Mouse (Mus musculus) embryonic fibroblast, embryonic 13.5 days (primary cell): ENCODE measurements at regions not wholly inside any gene's neighbourhood (a gene's known extent, or its start where the extent isn't known, plus 50 kb on each side); places are given as distances from the start of the nearest gene placed in this dataset.

ENCODE experiments used
- H3K27ac ChIP-seq: 2 replicates; pipeline ENCODE4 v1.5.1; 2012; ENCODE audit warnings: low read length, control low read depth, inconsistent platforms; ENCODE audit not compliant: insufficient read depth
- H3K4me1 ChIP-seq: 2 replicates; pipeline ENCODE4 v1.6.1; 2011; ENCODE audit warnings: low read length; ENCODE audit not compliant: control insufficient read depth, insufficient read depth
- H3K4me3 ChIP-seq: 2 replicates; pipeline ENCODE4 v1.5.1; 2011; ENCODE audit warnings: mild to moderate bottlenecking, control low read depth, low read length; ENCODE audit not compliant: insufficient read depth
- CTCF ChIP-seq: IDR thresholded peaks from 2 replicates; pipeline ENCODE4 v1.5.1; 2011; ENCODE audit warnings: mild to moderate bottlenecking, control low read depth, low read length, moderate library complexity, borderline replicate concordance; ENCODE audit not compliant: insufficient read depth
- POLR2A ChIP-seq: IDR thresholded peaks from 2 replicates; pipeline ENCODE4 v1.6.1; 2011; ENCODE audit warnings: low read depth, mild to moderate bottlenecking, control low read depth, low read length, moderate library complexity

- TF ChIP-seq POLR2A: no peak
- peak; percentile 61; the same call in 1 of the 2 replicates for TF ChIP-seq CTCF
- no peak overlapping the region for H3K27ac ChIP-seq
- no peaks in the 10 kb centered on the region for H3K4me1 ChIP-seq
- no peak overlapping the region for H3K4me3 ChIP-seq
These were observed 475.1 kb downstream of the Otol1 start for GRCm38 (mm10) chr3:70482521-70482920.

- no peak overlapping the region for H3K4me3 ChIP-seq
- H3K27ac ChIP-seq: no peak overlapping the region
- TF ChIP-seq CTCF (no peak), POLR2A (no peak)
- H3K4me1 ChIP-seq: no peaks in the 10 kb centered on the region
These were observed 475.8 kb downstream of the Otol1 start for GRCm38 (mm10) chr3:70483066-70483743.

GRCm38 (mm10) chr3:70496431-70496830 is 489.0 kb downstream of the Otol1 start:
- no peak overlapping the region for H3K4me3 ChIP-seq
- H3K4me1 ChIP-seq: no peaks in the 10 kb centered on the region
- no peak for TF ChIP-seq POLR2A
- no peak for TF ChIP-seq CTCF
- no peak overlapping the region for H3K27ac ChIP-seq

GRCm38 (mm10) chr3:70500245-70500858 is 492.9 kb downstream of the Otol1 start:
- no peak overlapping the region for H3K4me3 ChIP-seq
- no peak for TF ChIP-seq POLR2A
- TF ChIP-seq CTCF: no peak
- no peaks in the 10 kb centered on the region for H3K4me1 ChIP-seq
- H3K27ac ChIP-seq: no peak overlapping the region

GRCm38 (mm10) chr3:70500991-70501961 is 493.9 kb downstream of the Otol1 start:
- Histone ChIP-seq H3K4me3 (no peak overlapping the region), H3K27ac (no peak overlapping the region), H3K4me1 (no peaks in the 10 kb centered on the region)
- TF ChIP-seq CTCF: no peak

DNA sequence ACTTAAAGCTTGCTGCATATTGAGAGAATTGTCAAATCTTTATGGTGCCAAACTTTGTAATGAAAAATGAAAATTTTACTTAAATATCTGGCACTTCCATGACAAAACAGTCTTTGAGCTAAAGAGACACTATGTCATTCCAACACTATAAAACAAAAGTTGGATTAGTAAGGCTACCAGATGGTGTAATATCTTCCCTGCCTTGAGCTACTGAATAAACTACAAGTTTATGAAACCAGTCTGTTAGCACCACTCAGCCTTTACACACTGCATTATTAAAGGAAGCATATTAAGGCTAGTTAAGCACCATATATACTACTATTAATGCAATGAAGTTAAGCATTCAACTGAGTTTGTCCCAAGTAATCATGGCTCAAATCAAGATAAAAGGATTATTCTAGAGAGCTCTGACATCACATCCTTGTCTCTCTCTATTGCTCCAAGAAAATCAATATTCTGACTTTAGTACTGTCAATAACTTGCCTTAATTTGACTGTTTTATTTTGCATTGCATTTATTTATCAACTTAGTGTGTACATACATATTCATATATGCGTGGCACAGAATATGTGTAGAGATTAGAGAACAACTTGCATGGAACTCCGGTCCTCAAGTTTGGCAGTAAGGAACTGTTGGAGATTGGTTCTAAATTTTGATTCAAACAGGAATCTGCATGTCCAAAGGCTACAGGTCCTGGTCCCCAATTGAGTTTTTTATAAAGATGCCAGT is 526.3 kb downstream of the Otol1 start:
- no peak overlapping the region for H3K4me3 ChIP-seq
- peaks cover 6% of the 10 kb centered on the region; the same call in 1 of the 2 replicates for H3K4me1 ChIP-seq
- TF ChIP-seq POLR2A (no peak), CTCF (no peak)
- no peak overlapping the region for H3K27ac ChIP-seq

- H3K27ac ChIP-seq: no peak overlapping the region
- H3K4me3 ChIP-seq: no peak overlapping the region
- H3K4me1 ChIP-seq: peaks cover 6% of the 10 kb centered on the region; the same call in 1 of the 2 replicates
- TF ChIP-seq CTCF (no peak), POLR2A (no peak)
These were observed 527.7 kb downstream of the Otol1 start for GRCm38 (mm10) chr3:70535084-70535483.

DNA sequence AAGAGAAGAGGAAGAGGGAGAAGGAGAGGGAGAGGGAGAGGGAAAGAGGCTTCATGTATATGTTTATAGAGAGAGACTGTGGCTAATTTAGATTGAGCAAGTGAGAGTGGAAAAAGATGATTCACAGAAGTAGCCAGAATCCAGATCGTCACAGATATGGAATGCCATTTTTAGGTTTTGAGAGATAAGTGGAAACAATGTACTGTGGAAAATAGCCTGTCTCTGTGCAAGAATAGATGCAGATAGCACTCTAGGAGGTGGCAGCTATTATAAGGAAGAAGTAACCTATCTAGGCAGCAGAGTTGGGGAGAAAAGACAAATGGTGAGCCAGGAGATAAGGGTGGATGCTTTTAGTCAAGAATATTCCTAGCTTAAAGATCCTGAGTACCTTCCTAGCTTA is 536.5 kb downstream of the Otol1 start:
- H3K4me1 ChIP-seq: no peaks in the 10 kb centered on the region; the same call in 1 of the 2 replicates
- no peak overlapping the region for H3K4me3 ChIP-seq
- no peak for TF ChIP-seq CTCF
- peak overlapping the region; percentile 65; the same call in 1 of the 2 replicates for H3K27ac ChIP-seq

GRCm38 (mm10) chr3:70557821-70558220 is 550.4 kb downstream of the Otol1 start:
- no peak overlapping the region for H3K4me3 ChIP-seq
- TF ChIP-seq POLR2A (no peak), CTCF (no peak)
- H3K27ac ChIP-seq: no peak overlapping the region
- H3K4me1 ChIP-seq: no peaks in the 10 kb centered on the region

- TF ChIP-seq POLR2A (no peak), CTCF (no peak)
- Histone ChIP-seq H3K4me3 (no peak overlapping the region), H3K27ac (no peak overlapping the region), H3K4me1 (no peaks in the 10 kb centered on the region)
These were observed 558.9 kb downstream of the Otol1 start for GRCm38 (mm10) chr3:70566140-70566857.
